Mouse (Mus musculus) limb, embryonic 13.5 days (tissue): Measurements from ENCODE around the gene Zfp143. TPM values are rescaled to one million over a fixed set of nuclear protein-coding genes. Genes with fewer than 3 reads are reported as not detected.
"Not testable (repeated sequence)": the region's sequence is repeated elsewhere in the genome, so short reads cannot be mapped to it uniquely, and the experiment has no call there.

Experiments
- ATAC-seq: fragments of 200-750 bp; cut with Nextera tagmentation; 2 replicates; pipeline ENCODE4 v1.8.0; 2017; ENCODE audit warnings: low read depth, moderate number of reproducible peaks, moderate TSS enrichment; ENCODE audit not compliant: low FRiP score
- H3K27ac ChIP-seq: fragments of 300-500 bp; sonication (generic); 2 replicates; pipeline ENCODE4 v1.5.1; 2015; ENCODE audit warnings: inconsistent platforms, mild to moderate bottlenecking, moderate library complexity
- H3K27me3 ChIP-seq: fragments of 300-500 bp; sonication (generic); 2 replicates; pipeline ENCODE4 v1.6.1; 2015; ENCODE audit warnings: mild to moderate bottlenecking, inconsistent platforms
- H3K36me3 ChIP-seq: fragments of 300-500 bp; sonication (generic); 2 replicates; pipeline ENCODE4 v1.6.1; 2015; ENCODE audit warnings: inconsistent platforms, mild to moderate bottlenecking, moderate library complexity
- H3K4me1 ChIP-seq: fragments of 300-500 bp; sonication (generic); 2 replicates; pipeline ENCODE4 v1.6.1; 2015; ENCODE audit warnings: inconsistent platforms
- H3K4me2 ChIP-seq: fragments of 300-500 bp; sonication (generic); replicated peaks from 2 replicates; pipeline ENCODE4 v1.6.1; 2015; ENCODE audit warnings: inconsistent platforms, mild to moderate bottlenecking, moderate library complexity
- H3K4me3 ChIP-seq: fragments of 300-500 bp; sonication (generic); 2 replicates; pipeline ENCODE4 v1.5.1; 2015; ENCODE audit warnings: moderate library complexity, mild to moderate bottlenecking, inconsistent platforms
- H3K9ac ChIP-seq: fragments of 300-500 bp; sonication (generic); 2 replicates; pipeline ENCODE4 v1.6.1; 2015; ENCODE audit warnings: mild to moderate bottlenecking, inconsistent platforms
- H3K9me3 ChIP-seq: fragments of 300-500 bp; sonication (generic); 2 replicates; pipeline ENCODE4 v1.6.1; 2016; ENCODE audit warnings: inconsistent platforms
- WGBS: fragments of 180-500 bp; shearing (Covaris S2); methylation state at CpG from one replicate; pipeline ENCODE4 v1.1.7; 2015; 5-methylcytosine and 5-hydroxymethylcytosine counted together
- polyA plus RNA-seq: library from polyadenylated mRNA; unstranded; fragments of >200 nt; fragmentation: Nextera tagmentation; extraction: Ambion mirVana; gene quantifications from 2 replicates; pipeline ENCODE4 v1.2.1, GENCODE M21; 2015

Zfp143 gene
- 19.2 and 20.5 TPM in 2 replicates for polyA plus RNA-seq

GRCm38 (mm10) chr7:110061199-110061751 lies at the start of gene Zfp143:
Zfp143 (plus strand) TSS chr7:110061217.
- Histone ChIP-seq H3K27ac (peak within 1 kb of the TSS; percentile 100), H3K9me3 (no peaks in the 10 kb centered on the region), H3K36me3 (peaks cover 22% of the 10 kb centered on the region), H3K4me3 (peak within 1 kb of the TSS; percentile 81), H3K4me2 (peak within 1 kb of the TSS; percentile 69), H3K4me1 (peaks cover 26% of the 10 kb centered on the region; the same call in 1 of the 2 replicates), H3K9ac (peak within 1 kb of the TSS; percentile 98), H3K27me3 (no peaks in the 10 kb centered on the region)
- ATAC-seq, result peak; percentile 98
- WGBS, result under 1% methylated on average over 34 of the region's 34 CpGs

GRCm38 (mm10) chr7:110011417-110011816 lies 49.6 kb upstream of the Zfp143 start:
- Histone ChIP-seq H3K4me2 (no peak overlapping the region), H3K4me1 (no peaks in the 10 kb centered on the region), H3K9me3 (no peaks in the 10 kb centered on the region), H3K9ac (no peak overlapping the region), H3K4me3 (no peak overlapping the region), H3K27me3 (no peaks in the 10 kb centered on the region), H3K27ac (no peak overlapping the region), H3K36me3 (no peaks in the 10 kb centered on the region)
- 52% methylated on average over 1 of the region's 1 CpGs for WGBS
- no peak for ATAC-seq

GRCm38 (mm10) chr7:110014272-110014671 lies 46.7 kb upstream of the Zfp143 start:
- Histone ChIP-seq H3K4me3 (no peak overlapping the region), H3K4me1 (no peaks in the 10 kb centered on the region), H3K27ac (no peak overlapping the region), H3K9ac (no peak overlapping the region), H3K4me2 (no peak overlapping the region), H3K27me3 (no peaks in the 10 kb centered on the region), H3K9me3 (no peaks in the 10 kb centered on the region), H3K36me3 (no peaks in the 10 kb centered on the region)
- 81% methylated on average over 5 of the region's 5 CpGs for WGBS
- ATAC-seq, result no peak

GRCm38 (mm10) chr7:110018117-110018630 lies 42.8 kb upstream of the Zfp143 start, which contains the start of gene Ipo7:
Ipo7 (plus strand) TSS chr7:110018274.
- H3K9ac ChIP-seq, result peak within 1 kb of the TSS; percentile 98
- under 1% methylated on average over 48 of the region's 48 CpGs for WGBS
- H3K27ac ChIP-seq, result peak within 1 kb of the TSS; percentile 91
- peak within 1 kb of the TSS; percentile 100 for H3K4me3 ChIP-seq
- peak; percentile 98 for ATAC-seq
- peaks cover 4% of the 10 kb centered on the region for H3K4me1 ChIP-seq
- no peaks in the 10 kb centered on the region for H3K9me3 ChIP-seq
- H3K27me3 ChIP-seq, result no peaks in the 10 kb centered on the region
- no peaks in the 10 kb centered on the region for H3K36me3 ChIP-seq
- peak within 1 kb of the TSS; percentile 85 for H3K4me2 ChIP-seq

- under 1% methylated on average over 41 of the region's 42 CpGs for WGBS
- Histone ChIP-seq H3K9ac (peak overlapping the region; percentile 98), H3K27ac (peak overlapping the region; percentile 91), H3K4me3 (peak overlapping the region; percentile 100), H3K36me3 (peaks cover under 1% of the 10 kb centered on the region), H3K4me1 (peaks cover 4% of the 10 kb centered on the region), H3K27me3 (no peaks in the 10 kb centered on the region), H3K4me2 (peak overlapping the region; percentile 85), H3K9me3 (no peaks in the 10 kb centered on the region)
- ATAC-seq, result peak; percentile 80
These were observed 42.2 kb upstream of the Zfp143 start for GRCm38 (mm10) chr7:110018631-110019482.

GRCm38 (mm10) chr7:110023553-110023952 lies 37.5 kb upstream of the Zfp143 start:
- peaks cover 4% of the 10 kb centered on the region for H3K4me1 ChIP-seq
- no peak for ATAC-seq
- H3K4me2 ChIP-seq, result no peak overlapping the region
- no peak overlapping the region for H3K4me3 ChIP-seq
- H3K27ac ChIP-seq, result no peak overlapping the region
- H3K27me3 ChIP-seq, result no peaks in the 10 kb centered on the region
- H3K9me3 ChIP-seq, result no peaks in the 10 kb centered on the region
- WGBS, result 93% methylated on average over 1 of the region's 1 CpGs
- H3K36me3 ChIP-seq, result peaks cover 21% of the 10 kb centered on the region
- no peak overlapping the region for H3K9ac ChIP-seq

- no peak for ATAC-seq
These were observed 34.4 kb upstream of the Zfp143 start for GRCm38 (mm10) chr7:110026594-110026993.

GRCm38 (mm10) chr7:110028826-110029225 lies 32.2 kb upstream of the Zfp143 start:
- H3K36me3 ChIP-seq, result peaks cover 65% of the 10 kb centered on the region
- H3K9ac ChIP-seq, result no peak overlapping the region
- no peaks in the 10 kb centered on the region for H3K9me3 ChIP-seq
- no peak overlapping the region for H3K27ac ChIP-seq
- no peaks in the 10 kb centered on the region for H3K4me1 ChIP-seq
- no peak for ATAC-seq
- H3K27me3 ChIP-seq, result no peaks in the 10 kb centered on the region
- H3K4me3 ChIP-seq, result no peak overlapping the region
- H3K4me2 ChIP-seq, result no peak overlapping the region
- 53% methylated on average over 1 of the region's 1 CpGs for WGBS

More at GRCm38 (mm10) chr7:110026594-110026993, 34.4 kb upstream of the Zfp143 start:
- Histone ChIP-seq H3K4me2 (no peak overlapping the region), H3K4me1 (no peaks in the 10 kb centered on the region), H3K9me3 (no peaks in the 10 kb centered on the region), H3K9ac (no peak overlapping the region), H3K36me3 (peaks cover 45% of the 10 kb centered on the region), H3K4me3 (no peak overlapping the region), H3K27me3 (no peaks in the 10 kb centered on the region), H3K27ac (no peak overlapping the region)
- 80% methylated on average over 2 of the region's 2 CpGs for WGBS

- ATAC-seq, result no peak
- Histone ChIP-seq H3K36me3 (peaks cover 66% of the 10 kb centered on the region), H3K4me2 (no peak overlapping the region), H3K9me3 (no peaks in the 10 kb centered on the region), H3K4me1 (no peaks in the 10 kb centered on the region), H3K9ac (no peak overlapping the region), H3K27ac (no peak overlapping the region), H3K4me3 (no peak overlapping the region), H3K27me3 (no peaks in the 10 kb centered on the region)
- 84% methylated on average over 3 of the region's 3 CpGs for WGBS
These were observed 30.7 kb upstream of the Zfp143 start for GRCm38 (mm10) chr7:110030342-110030741.

- not testable (repeated sequence) for H3K4me3 ChIP-seq, H3K9me3 ChIP-seq, ATAC-seq, H3K4me2 ChIP-seq, H3K9ac ChIP-seq, H3K27me3 ChIP-seq
- peak overlapping the region; percentile 28; the same call in 1 of the 2 replicates for H3K27ac ChIP-seq
- H3K36me3 ChIP-seq, result peaks cover 47% of the 10 kb centered on the region
- 93% methylated on average over 2 of the region's 2 CpGs for WGBS
- peaks cover 13% of the 10 kb centered on the region; the same call in 1 of the 2 replicates for H3K4me1 ChIP-seq
These were observed 3.3 kb upstream of the Zfp143 start for GRCm38 (mm10) chr7:110057723-110058122.

GRCm38 (mm10) chr7:110059092-110059785 lies 1.8 kb upstream of the Zfp143 start:
- H3K4me3 ChIP-seq, result 0 out of 2 replicates have a peak overlapping the region, but pooled peaks have one; percentile 81
- WGBS, result 87% methylated on average over 12 of the region's 12 CpGs

More at GRCm38 (mm10) chr7:110059092-110059785, 1.8 kb upstream of the Zfp143 start:
- no peak overlapping the region for H3K4me2 ChIP-seq
- no peaks in the 10 kb centered on the region for H3K9me3 ChIP-seq
- H3K27me3 ChIP-seq, result no peaks in the 10 kb centered on the region
- H3K9ac ChIP-seq, result no peak overlapping the region
- no peak overlapping the region for H3K27ac ChIP-seq
- no peak for ATAC-seq
- peaks cover 20% of the 10 kb centered on the region; the same call in 1 of the 2 replicates for H3K4me1 ChIP-seq
- H3K36me3 ChIP-seq, result peaks cover 37% of the 10 kb centered on the region
